Mouse (Mus musculus) kidney, postnatal 0 days (tissue): ENCODE measurements around the gene Atxn7l1. TPM values are rescaled to one million over a fixed set of nuclear protein-coding genes. Genes with fewer than 3 reads are reported as not detected.
A peak's percentile ranks its signal among the peaks of the same experiment; 100 is the strongest.

Experiments
- ATAC-seq: fragments of 200-750 bp; cut with Nextera tagmentation; replicated peaks from 2 replicates; pipeline ENCODE4 v1.8.0; 2017; ENCODE audit warnings: low read depth, moderate number of reproducible peaks, moderate TSS enrichment, moderate library complexity; ENCODE audit not compliant: low FRiP score
- DNase-seq: peaks from one replicate; pipeline ENCODE4 v3.0.0-alpha.2; 2016; ENCODE audit warnings: low spot score
- H3K27ac ChIP-seq: fragments of 300-500 bp; sonication (generic); 2 replicates; pipeline ENCODE4 v1.5.1; 2014; ENCODE audit warnings: mild to moderate bottlenecking
- H3K27me3 ChIP-seq: fragments of 300-500 bp; sonication (generic); 2 replicates; pipeline ENCODE4 v1.6.1; 2014; ENCODE audit warnings: low read length, mixed read lengths; ENCODE audit not compliant: insufficient read depth
- H3K36me3 ChIP-seq: fragments of 300-500 bp; sonication (generic); 2 replicates; pipeline ENCODE4 v1.6.1; 2014; ENCODE audit warnings: low read length, mixed read lengths; ENCODE audit not compliant: insufficient read depth
- H3K4me1 ChIP-seq: fragments of 300-500 bp; sonication (generic); replicated peaks from 2 replicates; pipeline ENCODE4 v1.6.1; 2014; ENCODE audit warnings: antibody characterized with exemption, low read length, mixed read lengths; ENCODE audit not compliant: insufficient read depth
- H3K4me2 ChIP-seq: fragments of 300-500 bp; sonication (generic); 2 replicates; pipeline ENCODE4 v1.6.1; 2014; ENCODE audit warnings: mild to moderate bottlenecking, low read length, moderate library complexity, mixed read lengths
- H3K4me3 ChIP-seq: fragments of 300-500 bp; sonication (generic); replicated peaks from 2 replicates; pipeline ENCODE4 v1.5.1; 2014; ENCODE audit warnings: low read depth, low read length
- H3K9ac ChIP-seq: fragments of 300-500 bp; sonication (generic); 2 replicates; pipeline ENCODE4 v1.6.1; 2014; ENCODE audit warnings: low read depth, low read length
- H3K9me3 ChIP-seq: fragments of 300-500 bp; sonication (generic); replicated peaks from 2 replicates; pipeline ENCODE4 v1.6.1; 2016; ENCODE audit warnings: low read length, inconsistent platforms, mixed read lengths
- CTCF ChIP-seq: IDR thresholded peaks from 2 replicates; pipeline ENCODE4 v1.5.1; 2016; ENCODE audit warnings: antibody characterized with exemption, low read depth, mild to moderate bottlenecking, moderate library complexity
- WGBS: fragments of 180-500 bp; shearing (Covaris S2); extraction: QIAGEN DNeasy Blood & Tissue Kit; methylation state at CpG from one replicate; pipeline ENCODE4 v1.1.7; 2014; 5-methylcytosine and 5-hydroxymethylcytosine counted together
- polyA plus RNA-seq: library from polyadenylated mRNA; unstranded; fragments of >200 nt; fragmentation: Nextera tagmentation; extraction: Ambion mirVana; gene quantifications from 2 replicates; pipeline ENCODE4 v1.2.1, GENCODE M21; 2015

Atxn7l1 gene
- polyA plus RNA-seq, 1 experiment from 2014 or later: 9.3 TPM

GRCm38 (mm10) chr12:33306476-33306875 lies 159.0 kb downstream of the Atxn7l1 start:
- 61% methylated on average over 4 of the region's 5 CpGs for WGBS
- Histone ChIP-seq H3K4me3 (no peak overlapping the region), H3K9ac (no peak overlapping the region), H3K36me3 (no peaks in the 10 kb centered on the region), H3K4me1 (no peaks in the 10 kb centered on the region; the same call in 1 of the 2 replicates), H3K27ac (no peak overlapping the region), H3K9me3 (no peaks in the 10 kb centered on the region), H3K4me2 (no peak overlapping the region), H3K27me3 (no peaks in the 10 kb centered on the region)
- no peak for ATAC-seq
- DNase-seq: no peak
- no peak for TF ChIP-seq CTCF

- no peak overlapping the region for H3K4me3 ChIP-seq
- H3K4me2 ChIP-seq: no peak overlapping the region
- H3K27me3 ChIP-seq: no peaks in the 10 kb centered on the region
- ATAC-seq (no peak), DNase-seq (no peak)
- 80% methylated on average over 7 of the region's 7 CpGs for WGBS
- H3K36me3 ChIP-seq: no peaks in the 10 kb centered on the region
- no peak overlapping the region for H3K9ac ChIP-seq
- no peak overlapping the region for H3K27ac ChIP-seq
- H3K9me3 ChIP-seq: no peaks in the 10 kb centered on the region
- H3K4me1 ChIP-seq: no peaks in the 10 kb centered on the region
- no peak for TF ChIP-seq CTCF
Measured at GRCm38 (mm10) chr12:33308668-33309067, 161.2 kb downstream of the Atxn7l1 start.

GRCm38 (mm10) chr12:33313828-33314671 lies 166.6 kb downstream of the Atxn7l1 start:
- peaks cover 9% of the 10 kb centered on the region; the same call in 1 of the 2 replicates for H3K4me1 ChIP-seq
- TF ChIP-seq CTCF: no peak
- ATAC-seq: no peak
- no peaks in the 10 kb centered on the region for H3K36me3 ChIP-seq
- WGBS: 9% methylated on average over 14 of the region's 14 CpGs
- no peaks in the 10 kb centered on the region for H3K27me3 ChIP-seq
- H3K9ac ChIP-seq: 0 out of 2 replicates have a peak overlapping the region, but pooled peaks have one; percentile 8
- no peaks in the 10 kb centered on the region for H3K9me3 ChIP-seq
- H3K4me3 ChIP-seq: no peak overlapping the region
- DNase-seq: peak; percentile 65
- H3K4me2 ChIP-seq: peak overlapping the region; percentile 37
- peak overlapping the region; percentile 6; the same call in 1 of the 2 replicates for H3K27ac ChIP-seq

GRCm38 (mm10) chr12:33314924-33315643 lies 167.6 kb downstream of the Atxn7l1 start:
- Histone ChIP-seq H3K4me1 (peaks cover 9% of the 10 kb centered on the region; the same call in 1 of the 2 replicates), H3K27ac (no peak overlapping the region), H3K36me3 (no peaks in the 10 kb centered on the region), H3K9ac (no peak overlapping the region), H3K9me3 (no peaks in the 10 kb centered on the region), H3K4me3 (no peak overlapping the region), H3K27me3 (no peaks in the 10 kb centered on the region), H3K4me2 (no peak overlapping the region)
- ATAC-seq (no peak), DNase-seq (no peak)
- WGBS: 80% methylated on average over 16 of the region's 16 CpGs
- TF ChIP-seq CTCF: no peak

- H3K36me3 ChIP-seq: no peaks in the 10 kb centered on the region
- H3K27ac ChIP-seq: no peak overlapping the region
- H3K27me3 ChIP-seq: no peaks in the 10 kb centered on the region
- DNase-seq (no peak), ATAC-seq (no peak)
- H3K4me2 ChIP-seq: no peak overlapping the region
- H3K4me3 ChIP-seq: no peak overlapping the region
- H3K4me1 ChIP-seq: peaks cover 9% of the 10 kb centered on the region; the same call in 1 of the 2 replicates
- H3K9me3 ChIP-seq: no peaks in the 10 kb centered on the region
- H3K9ac ChIP-seq: no peak overlapping the region
- TF ChIP-seq CTCF: no peak
- WGBS: 42% methylated on average over 5 of the region's 5 CpGs
Measured at GRCm38 (mm10) chr12:33315804-33316203, 168.3 kb downstream of the Atxn7l1 start.

- no peak for TF ChIP-seq CTCF
- Histone ChIP-seq H3K4me1 (peaks cover 9% of the 10 kb centered on the region; the same call in 1 of the 2 replicates), H3K36me3 (no peaks in the 10 kb centered on the region), H3K9me3 (no peaks in the 10 kb centered on the region), H3K4me2 (no peak overlapping the region), H3K9ac (no peak overlapping the region), H3K4me3 (no peak overlapping the region), H3K27me3 (no peaks in the 10 kb centered on the region), H3K27ac (no peak overlapping the region)
- DNase-seq: no peak
- no peak for ATAC-seq
- 78% methylated on average over 9 of the region's 9 CpGs for WGBS
Measured at GRCm38 (mm10) chr12:33317792-33318530, 170.5 kb downstream of the Atxn7l1 start.
